Mouse (Mus musculus) olfactory bulb, adult 2 months (tissue): Measurements from ENCODE around the gene Insl3.

ENCODE experiments used
- CTCF ChIP-seq: fragments of 200-500 bp; IDR thresholded peaks from 2 replicates; pipeline ENCODE4 v1.5.1; 2012; ENCODE audit warnings: low read depth, mild to moderate bottlenecking, low read length, moderate library complexity; ENCODE audit not compliant: insufficient read depth
- POLR2A ChIP-seq: fragments of 200-500 bp; IDR thresholded peaks from 2 replicates; pipeline ENCODE4 v1.6.1; 2012; ENCODE audit warnings: mild to moderate bottlenecking, low read depth, low read length, moderate library complexity; ENCODE audit not compliant: insufficient read depth

GRCm38 (mm10) chr8:71678216-71678615 is 10.8 kb upstream of the Insl3 start:
- TF ChIP-seq CTCF (no peak), POLR2A (no peak)
